Mouse (Mus musculus): Measurements from ENCODE around the gene Gm6020.
A peak's percentile ranks its signal among the peaks of the same experiment; 100 is the strongest.
"Not testable (repeated sequence)": the region's sequence is repeated elsewhere in the genome, so short reads cannot be mapped to it uniquely, and the experiment has no call there.

The Gm6020 gene

DNA sequence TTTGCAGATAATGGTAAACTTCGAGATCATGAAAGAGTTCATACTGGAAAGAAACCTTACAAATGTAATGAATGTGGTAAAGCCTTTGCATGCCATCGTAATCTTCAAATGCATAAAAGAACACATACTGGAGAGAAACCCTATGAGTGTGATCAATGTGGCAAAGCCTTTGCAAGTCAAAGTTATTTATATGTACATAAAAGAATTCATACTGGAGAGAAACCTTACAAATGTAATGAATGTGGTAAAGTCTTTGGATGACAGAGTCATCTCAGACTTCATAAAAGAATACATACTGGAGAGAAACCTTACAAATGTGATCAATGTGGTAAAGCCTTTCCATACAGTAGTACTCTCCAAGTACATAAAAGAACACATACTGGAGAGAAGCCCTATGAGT lies at the start of gene Gm6020:
Gene Gm6020 (plus strand): TSS at position 301 of the 400 bp plus-strand sequence.
- not testable (repeated sequence) for DNase-seq (ENCODE audit: low spot score)

DNA sequence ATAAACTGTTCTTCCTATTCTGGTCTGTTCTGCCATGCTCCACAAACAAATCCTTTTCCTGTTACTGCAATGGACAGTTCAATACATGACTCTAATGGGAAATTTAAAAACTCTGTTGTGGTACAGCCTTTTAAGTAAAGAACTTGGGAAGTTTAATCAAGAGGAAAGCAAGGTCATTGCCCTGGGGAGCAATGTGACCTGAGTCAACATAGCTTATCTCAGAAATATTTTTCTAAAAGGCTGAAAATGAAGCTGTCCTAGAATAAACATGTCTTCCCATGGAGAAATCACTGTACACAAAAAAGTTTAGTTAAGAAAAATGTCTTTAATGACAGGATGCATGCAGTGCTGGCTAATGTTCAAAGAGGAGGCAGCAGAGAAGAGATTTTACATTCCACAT lies 45.0 kb upstream of the Gm6020 start:
- no peak for DNase-seq (ENCODE audit: low spot score)

- DNase-seq (ENCODE audit: low spot score): peak; percentile 85
Observed at GRCm38 (mm10) chr19:61140342-61141206, 43.1 kb upstream of the Gm6020 start, which contains the start of gene Zfp950. Gene Zfp950 (minus strand): TSS chr19:61140840.

DNA sequence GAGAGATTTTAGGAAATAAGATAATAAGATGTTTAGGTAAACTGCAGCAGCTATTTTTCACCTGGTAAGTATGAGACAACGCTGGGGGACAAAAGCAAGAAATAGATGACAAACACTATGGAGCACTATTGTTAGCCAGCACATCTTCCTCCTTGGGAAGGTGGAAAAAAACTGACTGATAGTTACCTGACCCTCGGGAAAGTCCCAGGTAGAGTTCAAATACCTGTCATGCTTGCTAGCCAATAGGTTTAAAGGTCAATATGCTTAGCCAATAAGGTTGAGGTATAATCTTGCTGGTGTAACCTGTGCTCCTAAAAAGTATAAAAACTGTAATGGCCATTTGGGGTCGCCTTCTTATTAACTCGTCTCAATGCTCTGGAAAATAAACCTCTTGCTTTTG lies 42.4 kb upstream of the Gm6020 start:
- DNase-seq (ENCODE audit: low spot score): no peak

DNA sequence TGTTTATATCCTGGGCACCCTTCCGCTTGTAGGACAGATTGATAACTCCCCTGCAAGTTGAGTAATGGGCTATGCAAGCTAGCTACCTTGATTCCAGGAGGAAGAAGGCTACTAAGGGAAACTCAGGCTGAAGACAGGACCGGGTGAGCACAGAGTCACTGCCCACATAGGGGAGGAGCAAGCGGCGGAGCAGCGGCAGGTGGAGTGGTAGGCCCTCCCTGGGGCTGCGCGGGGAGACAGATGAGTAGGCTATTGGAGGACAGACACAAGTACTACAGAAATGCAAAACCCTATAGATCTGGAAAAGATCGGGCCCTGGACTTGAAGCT lies 32.4 kb upstream of the Gm6020 start:
- no peak for DNase-seq (ENCODE audit: low spot score)

- DNase-seq (ENCODE audit: low spot score): no peak
Observed at GRCm38 (mm10) chr19:61151701-61152420, 31.8 kb upstream of the Gm6020 start.

GRCm38 (mm10) chr19:61175756-61176324 lies 7.8 kb upstream of the Gm6020 start, which contains the start of gene Gm7102:
Gene Gm7102 (minus strand): TSS chr19:61176309.
- DNase-seq (ENCODE audit: low spot score): no peak

DNA sequence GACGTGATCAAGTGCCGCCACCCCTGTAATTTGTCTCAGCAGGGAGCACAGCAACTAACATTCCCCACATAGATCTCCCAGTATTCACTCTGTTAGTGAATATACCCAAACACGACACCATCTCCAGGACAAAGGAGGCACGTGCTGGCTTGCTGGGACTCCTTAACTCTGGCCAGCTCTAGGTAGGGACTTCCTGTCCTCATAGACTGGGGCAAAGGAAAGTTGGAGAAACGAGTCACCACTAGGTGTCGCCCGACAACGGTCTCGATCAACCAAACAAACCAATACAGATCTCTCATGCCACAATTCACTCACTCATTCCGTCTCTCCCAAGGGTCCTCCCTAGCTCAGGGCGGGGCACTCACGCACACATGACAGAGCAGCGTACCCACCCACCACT lies 15.6 kb downstream of the Gm6020 start:
- DNase-seq (ENCODE audit: low spot score): peak; percentile 71

GRCm38 (mm10) chr19:61199836-61200235 lies 16.1 kb downstream of the Gm6020 start:
- no peak for DNase-seq (ENCODE audit: low spot score)

DNA sequence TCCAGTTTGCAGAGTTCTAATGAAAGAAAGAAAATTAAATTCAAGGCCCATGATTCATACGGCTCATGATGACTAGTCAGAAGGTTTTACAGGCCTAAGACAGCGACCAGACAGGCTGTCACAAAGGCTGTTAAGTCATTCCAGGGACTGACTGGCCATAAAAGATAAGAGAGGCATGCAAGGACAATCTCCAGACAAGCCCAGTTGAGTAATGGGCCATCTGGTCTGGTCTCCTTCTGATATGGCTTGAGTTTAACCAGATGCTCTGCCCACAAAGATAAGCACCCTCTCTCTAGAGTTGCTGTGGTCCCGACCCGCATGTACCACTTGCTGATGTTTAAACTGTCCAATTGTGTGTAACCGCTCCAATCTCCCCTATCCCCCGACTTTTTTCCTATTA lies 23.8 kb downstream of the Gm6020 start:
- not testable (repeated sequence) for DNase-seq (ENCODE audit: low spot score)

- DNase-seq (ENCODE audit: low spot score): no peak
Observed at GRCm38 (mm10) chr19:61223706-61224328, 40.1 kb downstream of the Gm6020 start.

DNA sequence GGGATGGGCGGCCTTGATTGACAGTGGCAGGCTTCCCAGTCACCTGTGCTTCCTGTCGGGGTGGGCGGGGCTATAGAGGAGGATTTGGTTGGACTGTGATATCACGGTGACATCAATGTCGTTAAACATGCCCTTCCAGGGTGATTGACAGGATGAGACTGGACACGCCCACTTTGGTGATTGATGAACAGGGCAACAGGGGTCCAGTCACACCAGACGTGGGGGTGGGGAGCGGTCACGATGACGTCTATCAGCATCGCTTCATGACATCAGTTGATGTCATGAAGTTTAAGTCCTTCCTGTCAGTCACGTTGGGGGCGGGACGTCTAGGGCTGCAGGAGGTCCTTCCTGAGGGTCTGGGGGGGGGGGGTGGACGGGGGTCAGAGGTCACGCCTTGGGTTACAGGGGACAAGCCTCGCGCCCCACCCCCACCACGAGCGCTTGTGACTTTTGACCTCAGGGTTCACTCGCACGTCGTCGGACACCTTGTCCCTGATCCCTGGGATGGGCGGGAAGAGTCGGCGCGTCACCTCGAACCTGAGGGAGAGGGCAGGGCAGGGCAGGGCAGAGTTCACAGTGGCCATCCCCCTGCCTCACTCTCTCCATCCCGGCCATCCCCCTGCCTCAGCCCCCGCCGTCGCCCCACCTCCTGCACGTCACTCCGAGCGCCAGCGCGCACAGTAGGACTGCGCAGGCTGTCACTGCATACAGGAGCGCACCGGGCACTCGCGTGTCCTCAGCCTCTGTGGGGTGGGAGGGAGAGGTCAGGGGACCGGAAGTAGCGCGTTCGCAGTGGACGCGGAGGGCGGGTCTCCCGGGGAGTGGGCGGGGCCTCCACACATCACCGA lies 41.2 kb downstream of the Gm6020 start:
- DNase-seq (ENCODE audit: low spot score): no peak

DNA sequence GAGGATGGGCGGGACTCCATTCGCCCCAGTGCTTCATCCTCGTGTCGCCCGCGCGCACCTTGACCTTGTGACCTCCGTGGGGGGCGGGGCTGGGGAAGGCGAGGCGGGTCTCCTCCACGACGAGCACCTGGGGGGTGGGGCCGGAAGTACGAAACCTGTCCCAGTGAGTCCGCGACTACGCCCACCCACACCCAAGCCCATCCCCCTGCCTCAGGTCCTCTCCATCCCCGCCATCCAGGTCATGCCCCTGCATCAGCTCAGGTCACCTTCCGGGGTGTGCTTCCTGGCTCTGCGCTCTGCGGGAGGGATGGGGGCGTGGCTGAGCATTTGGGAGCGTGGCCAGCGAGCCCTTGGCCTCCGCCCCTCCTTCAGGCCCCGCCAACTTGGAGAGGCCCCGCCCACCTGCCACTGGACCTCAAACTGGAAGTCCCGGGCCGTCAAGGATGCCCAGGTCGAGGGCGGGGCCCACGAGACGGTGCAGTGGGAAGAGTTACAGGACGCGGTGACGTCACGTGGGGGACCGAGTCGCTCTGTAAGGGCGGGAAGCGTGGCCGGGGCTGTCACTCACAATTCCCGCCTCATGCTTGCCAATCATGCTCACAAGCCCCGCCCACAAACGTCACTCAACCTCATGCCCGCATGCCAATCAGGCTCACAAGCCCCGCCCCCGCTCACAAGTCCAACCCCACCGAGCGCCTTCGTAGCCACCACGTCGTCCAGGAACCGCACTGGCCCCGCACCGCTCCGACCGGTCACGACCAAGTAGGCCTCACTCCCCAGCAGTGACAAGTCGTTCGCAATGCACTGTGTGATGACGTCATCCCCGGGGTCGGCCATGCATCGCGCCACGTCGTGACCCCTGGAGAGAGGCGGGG lies 42.1 kb downstream of the Gm6020 start:
- DNase-seq (ENCODE audit: low spot score): peak; percentile 80

DNA sequence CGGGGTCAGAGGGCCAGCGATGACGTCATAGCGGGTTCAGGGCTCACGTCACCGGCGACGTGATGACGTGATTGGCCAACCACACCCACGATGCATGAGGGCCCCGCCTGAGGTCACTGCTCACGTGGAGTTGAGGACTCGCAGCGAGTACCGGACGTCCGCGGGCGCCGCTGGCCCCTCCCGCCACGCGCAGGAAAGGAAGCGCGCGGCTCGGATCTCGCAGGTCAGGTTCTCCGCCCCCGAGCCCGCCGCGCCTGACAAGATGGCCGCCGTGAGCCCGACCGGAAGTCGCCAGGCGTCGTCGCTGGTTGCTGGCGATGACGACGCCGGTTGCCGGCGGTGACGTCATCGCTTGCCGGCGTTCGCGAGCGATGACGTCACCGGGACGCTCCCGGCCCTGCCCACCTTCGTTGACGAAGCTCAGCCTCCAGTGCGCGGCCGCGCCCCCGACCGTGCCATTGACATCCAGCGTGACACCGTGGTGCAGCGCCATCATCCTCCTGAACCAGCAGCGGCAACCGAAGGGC lies 42.8 kb downstream of the Gm6020 start:
- peak; percentile 69 for DNase-seq (ENCODE audit: low spot score)

GRCm38 (mm10) chr19:61226928-61227854 lies 43.5 kb downstream of the Gm6020 start:
- peak; percentile 87 for DNase-seq (ENCODE audit: low spot score)

- no peak for DNase-seq (ENCODE audit: low spot score)
Observed at GRCm38 (mm10) chr19:61227941-61228701, 44.4 kb downstream of the Gm6020 start, which contains the start of gene Csf2ra. Gene Csf2ra (minus strand): TSS chr19:61228429.

All from ovary, adult 18-20 months (tissue).